Mouse (Mus musculus): ENCODE data around the gene 5730596B20Rik.

- TF ChIP-seq CTCF (IDR thresholded peaks at IDR 0.05; ENCODE audit: low read depth) (no peak), EP300 (IDR thresholded peaks at IDR 0.05; ENCODE audit: low read depth) (no peak)
Measured at GRCm38 (mm10) chr6:52152226-52153193, 24.8 kb upstream of the 5730596B20Rik start.
